Mouse (Mus musculus) ZHBTc4 (cell line): ENCODE results near the gene Slc16a6.
"Not testable (repeated sequence)": the region's sequence is repeated elsewhere in the genome, so short reads cannot be mapped to it uniquely, and the experiment has no call there.

Source experiments
- DNase-seq: peaks from one replicate; pipeline ENCODE4 v3.0.0-alpha.2; 2011; ENCODE audit warnings: low read depth, low spot score

Gene Slc16a6

GRCm38 (mm10) chr11:109473171-109474085 is at the start of gene Slc16a6, which contains the start of gene Arsg:
Slc16a6 (minus strand) TSS chr11:109473598.
Arsg (plus strand) TSS chr11:109473374.
- DNase-seq: peak; percentile 97

DNA sequence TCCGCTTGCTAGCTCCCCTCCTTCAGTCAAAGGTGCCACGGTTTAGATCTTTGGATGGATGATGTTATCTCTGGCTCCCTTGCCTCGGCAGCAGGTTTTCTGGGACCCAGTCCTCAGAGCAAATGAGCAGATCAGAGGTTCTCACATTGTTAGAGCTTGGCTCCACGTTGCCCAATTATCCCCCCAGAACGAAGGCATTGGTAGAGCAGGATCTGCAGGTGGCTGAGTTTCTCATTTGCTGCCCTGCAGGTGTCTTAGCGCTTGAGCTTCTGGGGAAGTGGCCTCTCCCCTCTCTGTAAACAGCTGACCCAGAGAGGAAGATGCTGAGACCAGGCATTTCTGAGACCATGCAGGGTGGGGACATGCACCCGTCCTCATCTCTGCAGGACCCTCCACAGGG is 47.6 kb upstream of the Slc16a6 start:
- no peak for DNase-seq

- DNase-seq: no peak
These were observed 44.4 kb upstream of the Slc16a6 start for GRCm38 (mm10) chr11:109517816-109518215.

DNA sequence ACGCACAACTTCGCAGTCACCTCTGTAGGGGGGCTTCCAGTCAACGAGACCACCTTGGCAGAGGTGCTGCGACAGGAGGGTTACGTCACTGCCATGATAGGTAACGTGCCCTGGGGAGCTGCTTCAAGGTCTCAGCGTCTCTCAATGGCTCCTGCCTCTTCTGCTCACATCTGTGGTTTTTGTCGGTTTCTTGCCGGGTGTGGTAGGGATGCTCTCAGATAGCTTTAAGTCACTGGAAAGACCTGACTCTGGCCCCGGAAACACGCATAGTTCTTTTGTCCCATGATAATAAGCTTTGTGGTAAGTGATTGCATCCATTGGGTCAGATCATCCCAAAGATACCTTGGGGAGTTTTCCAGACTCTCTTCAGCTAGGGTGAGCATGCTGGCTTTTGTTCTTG is 43.9 kb upstream of the Slc16a6 start:
- no peak for DNase-seq

- no peak for DNase-seq
These were observed 40.7 kb upstream of the Slc16a6 start for GRCm38 (mm10) chr11:109514064-109514612.

GRCm38 (mm10) chr11:109512995-109513675 is 39.7 kb upstream of the Slc16a6 start:
- DNase-seq: peak; percentile 76

- DNase-seq: no peak
These were observed 33.7 kb upstream of the Slc16a6 start for GRCm38 (mm10) chr11:109507068-109507467.

GRCm38 (mm10) chr11:109505823-109506222 is 32.4 kb upstream of the Slc16a6 start:
- DNase-seq: no peak

DNA sequence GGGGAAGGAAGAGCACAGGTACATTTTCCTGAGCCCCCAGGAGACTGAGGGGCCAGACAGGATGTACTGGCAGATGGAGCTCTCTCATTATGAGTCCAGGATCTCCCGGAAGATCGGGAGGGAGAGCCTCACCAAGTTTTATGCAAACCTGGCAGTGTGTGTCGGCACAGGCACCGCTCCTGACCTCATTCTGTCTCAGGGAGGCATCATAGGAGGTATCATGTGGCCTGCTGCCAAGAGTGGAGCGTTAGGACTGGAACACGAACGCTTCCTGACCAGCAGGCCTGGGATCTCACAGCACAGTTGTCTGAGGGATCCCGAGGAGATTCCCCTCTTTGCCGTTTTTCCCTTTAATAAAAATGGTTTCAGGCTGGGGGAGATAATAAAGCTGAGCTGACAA is 31.6 kb upstream of the Slc16a6 start:
- DNase-seq: no peak

DNA sequence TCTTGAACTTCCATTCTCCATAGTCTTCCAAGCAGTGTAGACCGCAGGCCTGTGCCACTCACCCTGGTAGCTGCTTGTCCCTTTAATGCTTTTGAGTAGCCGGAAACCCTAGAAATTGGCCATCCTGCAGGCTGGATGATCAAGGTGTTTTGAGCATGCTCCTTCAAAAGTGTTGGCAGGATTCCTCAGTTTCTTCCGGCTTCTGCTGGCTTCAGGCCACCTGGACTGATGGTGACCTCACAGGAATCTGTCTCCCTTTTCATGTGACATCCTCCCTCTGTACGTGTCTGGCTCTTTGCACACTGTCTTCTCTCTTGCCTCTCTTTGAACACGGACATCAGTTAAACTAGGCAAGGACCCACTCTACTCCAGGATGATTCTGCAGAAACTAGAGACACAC is 26.8 kb upstream of the Slc16a6 start:
- no peak for DNase-seq

GRCm38 (mm10) chr11:109497990-109498389 is 24.6 kb upstream of the Slc16a6 start:
- DNase-seq: no peak

- DNase-seq: peak; percentile 60
These were observed 23.8 kb upstream of the Slc16a6 start for GRCm38 (mm10) chr11:109496996-109497714.

GRCm38 (mm10) chr11:109496475-109496993 is 23.1 kb upstream of the Slc16a6 start:
- DNase-seq: no peak

GRCm38 (mm10) chr11:109495771-109496474 is 22.5 kb upstream of the Slc16a6 start:
- no peak for DNase-seq

- no peak for DNase-seq
These were observed 21.7 kb upstream of the Slc16a6 start for GRCm38 (mm10) chr11:109494890-109495770.

GRCm38 (mm10) chr11:109492847-109493464 is 19.6 kb upstream of the Slc16a6 start:
- not testable (repeated sequence) for DNase-seq

- no peak for DNase-seq
These were observed 18.4 kb upstream of the Slc16a6 start for GRCm38 (mm10) chr11:109491844-109492243.

DNA sequence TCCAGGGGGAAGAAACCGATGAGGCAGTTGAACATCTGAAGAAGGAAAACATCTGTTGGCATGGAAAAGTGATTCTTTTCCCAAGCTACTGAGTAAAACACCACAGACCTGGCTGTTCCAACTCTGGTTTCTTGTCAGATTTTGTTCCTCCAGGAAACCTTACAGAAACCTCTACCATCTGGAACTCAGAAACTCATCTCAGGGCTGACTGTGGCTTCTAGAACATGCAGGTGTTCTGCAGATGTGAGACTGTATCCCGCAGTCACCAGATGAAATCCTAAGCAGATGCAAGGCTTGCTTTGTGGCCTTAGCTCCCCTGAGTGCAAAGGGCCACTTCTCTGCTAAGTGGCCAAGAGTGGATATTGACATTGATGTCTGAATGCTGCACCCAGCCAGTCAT is 16.4 kb upstream of the Slc16a6 start:
- no peak for DNase-seq

- no peak for DNase-seq
These were observed 14.7 kb upstream of the Slc16a6 start for GRCm38 (mm10) chr11:109487991-109488684.
